Mouse (Mus musculus) lung, postnatal 25 days (tissue): Measurements from ENCODE around the gene Ankfn1.

Experiments used
- DNase-seq: peaks from one replicate; pipeline ENCODE4 v3.0.0; 2022; ENCODE audit warnings: low spot score

The Ankfn1 gene

DNA sequence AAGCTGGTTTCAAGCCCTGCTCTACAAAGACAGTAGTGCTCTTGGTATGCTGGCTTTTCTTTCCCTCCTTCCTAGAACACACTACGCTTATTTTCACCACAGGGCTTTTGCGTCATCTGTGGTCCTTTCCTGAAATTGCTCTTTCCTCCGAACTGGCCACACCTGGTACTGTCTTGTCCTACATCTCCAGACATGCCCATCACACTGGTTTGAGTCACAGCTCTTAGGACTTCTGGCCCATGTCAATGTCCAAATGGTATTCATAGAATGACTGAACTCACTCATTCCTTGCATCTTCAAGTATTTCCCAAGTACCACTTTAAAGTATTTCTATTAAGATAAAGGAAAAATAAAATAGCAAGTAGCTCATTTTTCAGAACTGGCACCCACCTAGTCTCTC is 416.6 kb downstream of the Ankfn1 start:
- DNase-seq = no peak

DNA sequence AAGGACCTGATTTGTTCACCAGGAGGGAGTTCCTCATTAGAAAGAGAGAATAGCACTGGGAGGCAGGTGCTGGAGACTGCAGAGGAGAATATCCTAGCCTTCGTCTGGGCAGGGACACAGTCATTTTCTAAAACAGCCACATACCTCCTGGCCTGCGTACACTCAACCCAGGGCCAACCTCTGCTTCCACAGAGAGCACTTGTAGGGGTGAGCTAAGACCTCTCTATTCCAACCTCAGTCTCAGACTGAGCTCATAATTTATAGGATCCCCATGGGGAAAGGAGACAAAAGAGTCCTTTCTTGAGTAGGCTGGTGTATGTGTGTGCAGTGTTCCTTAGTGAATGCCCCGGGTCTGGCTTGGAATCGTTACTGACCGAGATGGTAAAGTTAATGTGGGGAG is 418.9 kb downstream of the Ankfn1 start:
- DNase-seq = no peak

DNA sequence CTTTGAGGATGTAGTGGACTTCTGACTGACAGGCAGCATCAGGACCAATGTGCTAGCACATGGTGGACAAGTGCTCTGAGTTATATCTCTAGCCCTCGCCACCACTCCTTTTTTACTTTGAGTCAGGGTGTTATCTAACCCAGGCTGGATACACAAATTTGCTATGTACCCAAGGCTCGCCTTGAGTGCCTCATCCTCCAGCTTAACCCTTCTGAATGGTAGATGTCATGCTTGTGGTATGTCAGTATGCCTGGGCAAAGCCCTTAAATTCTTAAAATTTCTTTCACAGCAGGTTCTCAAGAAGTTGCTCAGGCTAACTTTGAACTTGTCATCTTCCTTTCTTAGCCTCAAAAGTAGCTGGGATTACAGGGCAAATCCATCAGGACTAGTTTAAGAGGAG is 421.0 kb downstream of the Ankfn1 start:
- DNase-seq = no peak

DNA sequence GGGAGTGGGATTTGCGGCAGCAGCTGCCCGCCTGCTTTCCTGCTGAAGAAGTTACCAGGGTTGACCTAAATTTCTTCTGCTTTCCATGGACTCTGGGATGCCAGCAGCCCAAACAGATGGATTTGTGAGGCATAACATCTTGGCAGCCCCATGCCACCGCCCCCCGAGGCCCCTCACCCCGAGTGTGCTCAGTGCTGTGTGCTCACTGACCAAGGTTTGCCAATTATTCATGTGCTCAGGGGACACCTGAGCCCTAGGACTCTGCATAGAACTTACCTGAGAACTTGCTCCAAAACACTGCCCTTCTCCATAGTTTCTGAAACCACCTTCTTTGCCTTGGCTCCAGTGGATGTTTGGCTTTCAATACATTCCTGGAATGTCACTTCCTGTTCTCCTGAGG is 421.4 kb downstream of the Ankfn1 start:
- DNase-seq = no peak

DNA sequence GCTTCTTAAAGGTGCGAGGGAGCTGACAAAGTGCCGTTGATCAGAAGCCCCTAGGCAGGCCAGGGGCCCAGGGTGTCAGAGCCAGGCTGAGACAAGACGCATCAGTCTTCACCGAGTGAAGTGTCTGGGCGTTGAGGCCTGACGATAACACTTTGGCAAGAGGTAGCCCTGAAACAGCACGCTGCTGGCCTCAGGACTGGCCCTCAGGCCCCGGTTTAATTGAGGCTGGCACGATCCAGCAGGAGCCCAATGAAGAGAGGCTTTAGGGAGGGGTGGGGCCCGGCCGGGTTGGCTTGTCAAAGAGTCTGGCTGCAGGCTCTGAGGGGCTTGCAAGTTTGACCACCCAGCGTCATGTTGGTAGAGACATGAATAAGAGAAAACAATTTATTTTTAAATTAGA is 437.2 kb downstream of the Ankfn1 start:
- no peak for DNase-seq
